Mouse (Mus musculus): ENCODE results near the gene Entr1. TPM values are rescaled to one million over a fixed set of nuclear protein-coding genes. Genes with fewer than 3 reads are reported as not detected.

The Entr1 gene
- total and polyA plus RNA-seq, 2 experiments from 2014 or later: 156 to 157 TPM

- Histone ChIP-seq H3K4me1 (ENCODE audit: insufficient read depth, low read length) (peaks cover 9% of the 10 kb centered on the region), H3K9ac (replicated peaks; ENCODE audit: low read length, poor library complexity, severe bottlenecking) (no peak overlapping the region), H3K4me3 (ENCODE audit: low read depth, low read length) (no peak overlapping the region), H3K36me3 (ENCODE audit: insufficient read depth, low read length) (peaks cover 67% of the 10 kb centered on the region), H3K9me3 (ENCODE audit: low read length) (no peaks in the 10 kb centered on the region), H3K4me2 (ENCODE audit: low read depth, low read length, poor library complexity, severe bottlenecking) (no peak overlapping the region), H3K27me3 (ENCODE audit: insufficient read depth, low read length) (no peaks in the 10 kb centered on the region), H3K27ac (ENCODE audit: low read depth, low read length) (no peak overlapping the region)
- WGBS: 73% methylated on average over 6 of the region's 6 CpGs
- ATAC-seq (ENCODE audit: low FRiP score) (no peak), DNase-seq (ENCODE audit: low spot score) (no peak)
- no peak for TF ChIP-seq CTCF (IDR thresholded peaks at IDR 0.05)
Measured at GRCm38 (mm10) chr2:26348241-26348640, 40.9 kb downstream of the Entr1 start.

- peaks cover 89% of the 10 kb centered on the region for H3K36me3 ChIP-seq (ENCODE audit: insufficient read depth, low read length)
- no peak overlapping the region for H3K27ac ChIP-seq (ENCODE audit: low read depth, low read length)
- 78% methylated on average over 11 of the region's 11 CpGs for WGBS
- ATAC-seq (ENCODE audit: low FRiP score) (no peak), DNase-seq (ENCODE audit: low spot score) (no peak)
- H3K27me3 ChIP-seq (ENCODE audit: insufficient read depth, low read length): no peaks in the 10 kb centered on the region
- no peak for TF ChIP-seq CTCF (IDR thresholded peaks at IDR 0.05)
- no peaks in the 10 kb centered on the region for H3K9me3 ChIP-seq (ENCODE audit: low read length)
- no peaks in the 10 kb centered on the region for H3K4me1 ChIP-seq (ENCODE audit: insufficient read depth, low read length)
- H3K4me2 ChIP-seq (ENCODE audit: low read depth, low read length, poor library complexity, severe bottlenecking): no peak overlapping the region
- no peak overlapping the region for H3K9ac ChIP-seq (replicated peaks; ENCODE audit: low read length, poor library complexity, severe bottlenecking)
- no peak overlapping the region for H3K4me3 ChIP-seq (ENCODE audit: low read depth, low read length)
Measured at GRCm38 (mm10) chr2:26342609-26343490, 46.3 kb downstream of the Entr1 start.

- H3K27ac ChIP-seq (ENCODE audit: low read depth, low read length): no peak overlapping the region; the same call in 1 of the 2 replicates
- H3K9ac ChIP-seq (replicated peaks; ENCODE audit: low read length, poor library complexity, severe bottlenecking): no peak overlapping the region
- no peaks in the 10 kb centered on the region for H3K27me3 ChIP-seq (ENCODE audit: insufficient read depth, low read length)
- 78% methylated on average over 10 of the region's 10 CpGs for WGBS
- no peak overlapping the region for H3K4me2 ChIP-seq (ENCODE audit: low read depth, low read length, poor library complexity, severe bottlenecking)
- no peaks in the 10 kb centered on the region for H3K9me3 ChIP-seq (ENCODE audit: low read length)
- no peak for TF ChIP-seq CTCF (IDR thresholded peaks at IDR 0.05)
- ATAC-seq (ENCODE audit: low FRiP score) (no peak), DNase-seq (ENCODE audit: low spot score) (peak; percentile 22)
- no peaks in the 10 kb centered on the region for H3K4me1 ChIP-seq (ENCODE audit: insufficient read depth, low read length)
- no peak overlapping the region for H3K4me3 ChIP-seq (ENCODE audit: low read depth, low read length)
- peaks cover 81% of the 10 kb centered on the region for H3K36me3 ChIP-seq (ENCODE audit: insufficient read depth, low read length)
Measured at GRCm38 (mm10) chr2:26342044-26342443, 47.1 kb downstream of the Entr1 start.

GRCm38 (mm10) chr2:26341510-26341981 lies 47.6 kb downstream of the Entr1 start:
- no peak overlapping the region for H3K4me3 ChIP-seq (ENCODE audit: low read depth, low read length)
- H3K36me3 ChIP-seq (ENCODE audit: insufficient read depth, low read length): peaks cover 76% of the 10 kb centered on the region
- no peaks in the 10 kb centered on the region for H3K4me1 ChIP-seq (ENCODE audit: insufficient read depth, low read length)
- ATAC-seq (ENCODE audit: low FRiP score) (no peak), DNase-seq (ENCODE audit: low spot score) (no peak)
- H3K9me3 ChIP-seq (ENCODE audit: low read length): no peaks in the 10 kb centered on the region
- H3K27me3 ChIP-seq (ENCODE audit: insufficient read depth, low read length): no peaks in the 10 kb centered on the region
- peak overlapping the region; percentile 38; the same call in 1 of the 2 replicates for H3K27ac ChIP-seq (ENCODE audit: low read depth, low read length)
- H3K4me2 ChIP-seq (ENCODE audit: low read depth, low read length, poor library complexity, severe bottlenecking): no peak overlapping the region
- 92% methylated on average over 2 of the region's 2 CpGs for WGBS
- no peak overlapping the region for H3K9ac ChIP-seq (replicated peaks; ENCODE audit: low read length, poor library complexity, severe bottlenecking)
- TF ChIP-seq CTCF (IDR thresholded peaks at IDR 0.05): no peak

- no peaks in the 10 kb centered on the region for H3K9me3 ChIP-seq (ENCODE audit: low read length)
- H3K27ac ChIP-seq (ENCODE audit: low read depth, low read length): no peak overlapping the region
- ATAC-seq (ENCODE audit: low FRiP score) (no peak), DNase-seq (ENCODE audit: low spot score) (no peak)
- H3K4me2 ChIP-seq (ENCODE audit: low read depth, low read length, poor library complexity, severe bottlenecking): no peak overlapping the region
- H3K36me3 ChIP-seq (ENCODE audit: insufficient read depth, low read length): peaks cover 54% of the 10 kb centered on the region
- H3K27me3 ChIP-seq (ENCODE audit: insufficient read depth, low read length): no peaks in the 10 kb centered on the region
- no peak overlapping the region for H3K4me3 ChIP-seq (ENCODE audit: low read depth, low read length)
- no peaks in the 10 kb centered on the region for H3K4me1 ChIP-seq (ENCODE audit: insufficient read depth, low read length)
- WGBS: 87% methylated on average over 5 of the region's 5 CpGs
- no peak for TF ChIP-seq CTCF (IDR thresholded peaks at IDR 0.05)
- no peak overlapping the region for H3K9ac ChIP-seq (replicated peaks; ENCODE audit: low read length, poor library complexity, severe bottlenecking)
Measured at GRCm38 (mm10) chr2:26339204-26339551, 49.9 kb downstream of the Entr1 start.

Measured in midbrain, postnatal 0 days (tissue).